Mouse (Mus musculus) liver, embryonic 15.5 days (tissue): Measurements from ENCODE around the gene Pde6c. TPM values are rescaled to one million over a fixed set of nuclear protein-coding genes. Genes with fewer than 3 reads are reported as not detected.

Source experiments
- ATAC-seq: fragments of 200-750 bp; cut with Nextera tagmentation; 2 replicates; pipeline ENCODE4 v1.8.0; 2017; ENCODE audit warnings: moderate number of reproducible peaks, mild to moderate bottlenecking, moderate library complexity; ENCODE audit not compliant: insufficient read depth
- H3K27ac ChIP-seq: fragments of 300-500 bp; sonication (generic); replicated peaks from 2 replicates; pipeline ENCODE4 v1.5.1; 2015; ENCODE audit warnings: mild to moderate bottlenecking, inconsistent platforms
- H3K27me3 ChIP-seq: fragments of 300-500 bp; sonication (generic); 2 replicates; pipeline ENCODE4 v1.6.1; 2015; ENCODE audit warnings: mild to moderate bottlenecking, inconsistent platforms
- H3K36me3 ChIP-seq: fragments of 300-500 bp; sonication (generic); replicated peaks from 2 replicates; pipeline ENCODE4 v1.6.1; 2015; ENCODE audit warnings: moderate library complexity, mild to moderate bottlenecking, inconsistent platforms
- H3K4me1 ChIP-seq: fragments of 300-500 bp; sonication (generic); replicated peaks from 2 replicates; pipeline ENCODE4 v1.6.1; 2015; ENCODE audit warnings: inconsistent platforms
- H3K4me2 ChIP-seq: fragments of 300-500 bp; sonication (generic); 2 replicates; pipeline ENCODE4 v1.6.1; 2015; ENCODE audit warnings: moderate library complexity, mild to moderate bottlenecking, inconsistent platforms
- H3K4me3 ChIP-seq: fragments of 300-500 bp; sonication (generic); replicated peaks from 2 replicates; pipeline ENCODE4 v1.5.1; 2015; ENCODE audit warnings: mild to moderate bottlenecking, inconsistent platforms
- H3K9ac ChIP-seq: fragments of 300-500 bp; sonication (generic); 2 replicates; pipeline ENCODE4 v1.6.1; 2015; ENCODE audit warnings: moderate library complexity, mild to moderate bottlenecking, inconsistent platforms
- H3K9me3 ChIP-seq: fragments of 300-500 bp; sonication (generic); replicated peaks from 2 replicates; pipeline ENCODE4 v1.6.1; 2016; ENCODE audit warnings: inconsistent platforms
- WGBS: fragments of 180-500 bp; shearing (Covaris S2); methylation state at CpG from one replicate; pipeline ENCODE4 v1.1.7; 2015; ENCODE audit warnings: mixed read lengths; ENCODE audit not compliant: insufficient replicate concordance; 5-methylcytosine and 5-hydroxymethylcytosine counted together
- polyA plus RNA-seq: library from polyadenylated mRNA; unstranded; fragments of >200 nt; fragmentation: Nextera tagmentation; extraction: Ambion mirVana; gene quantifications from 2 replicates; pipeline ENCODE4 v1.2.1, GENCODE M21; 2015

Pde6c gene
- polyA plus RNA-seq, 1 experiment from 2014 or later: 5.5 TPM

DNA sequence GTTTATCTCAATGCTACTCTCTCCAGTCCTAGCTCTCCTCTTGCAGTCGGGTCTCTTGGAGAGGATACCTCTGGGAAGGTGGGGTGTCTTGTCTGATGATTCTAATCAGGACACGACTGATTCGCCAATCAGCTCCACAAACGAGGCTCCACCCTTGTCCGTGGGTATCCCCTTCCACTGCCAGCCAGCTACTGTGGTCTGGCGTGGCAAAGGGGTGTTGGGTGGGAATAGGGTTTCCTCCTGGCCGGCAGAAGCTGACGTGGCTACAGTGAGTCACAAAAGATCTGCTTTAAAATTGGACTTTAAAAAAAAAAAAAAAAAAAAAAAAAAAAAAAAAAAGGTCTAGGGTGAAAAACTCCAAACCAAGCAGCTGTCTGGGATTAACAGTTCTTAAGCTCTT lies 21.5 kb upstream of the Pde6c start:
- Histone ChIP-seq H3K4me3 (no peak overlapping the region), H3K9me3 (no peaks in the 10 kb centered on the region), H3K9ac (no peak overlapping the region), H3K27me3 (no peaks in the 10 kb centered on the region), H3K4me2 (no peak overlapping the region), H3K36me3 (no peaks in the 10 kb centered on the region), H3K27ac (no peak overlapping the region), H3K4me1 (no peaks in the 10 kb centered on the region)
- 60% methylated on average over 8 of the region's 8 CpGs for WGBS
- no peak for ATAC-seq

DNA sequence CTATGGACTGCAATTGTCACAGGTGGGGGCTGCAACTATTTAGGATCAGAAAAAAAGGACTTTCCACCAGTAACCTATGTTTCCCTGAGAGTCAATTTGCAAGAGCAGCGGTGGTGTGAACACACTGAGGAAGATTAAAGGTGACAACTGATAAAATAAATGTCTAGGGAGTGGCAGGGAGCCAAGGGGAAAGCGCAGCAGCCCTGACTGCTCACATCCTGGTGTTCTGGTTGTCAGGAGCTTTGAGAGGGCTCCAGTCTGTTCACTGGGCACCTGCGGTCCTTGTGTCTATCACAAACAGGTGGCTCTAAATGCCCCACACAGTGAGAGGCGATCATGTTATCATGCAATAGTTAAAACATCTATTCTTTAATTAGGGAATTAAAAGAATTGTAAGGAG lies 20.0 kb upstream of the Pde6c start:
- Histone ChIP-seq H3K27ac (no peak overlapping the region), H3K9ac (no peak overlapping the region), H3K4me2 (no peak overlapping the region), H3K36me3 (no peaks in the 10 kb centered on the region), H3K27me3 (no peaks in the 10 kb centered on the region), H3K9me3 (no peaks in the 10 kb centered on the region), H3K4me3 (no peak overlapping the region), H3K4me1 (no peaks in the 10 kb centered on the region)
- WGBS: 47% methylated on average over 4 of the region's 4 CpGs
- ATAC-seq: no peak

DNA sequence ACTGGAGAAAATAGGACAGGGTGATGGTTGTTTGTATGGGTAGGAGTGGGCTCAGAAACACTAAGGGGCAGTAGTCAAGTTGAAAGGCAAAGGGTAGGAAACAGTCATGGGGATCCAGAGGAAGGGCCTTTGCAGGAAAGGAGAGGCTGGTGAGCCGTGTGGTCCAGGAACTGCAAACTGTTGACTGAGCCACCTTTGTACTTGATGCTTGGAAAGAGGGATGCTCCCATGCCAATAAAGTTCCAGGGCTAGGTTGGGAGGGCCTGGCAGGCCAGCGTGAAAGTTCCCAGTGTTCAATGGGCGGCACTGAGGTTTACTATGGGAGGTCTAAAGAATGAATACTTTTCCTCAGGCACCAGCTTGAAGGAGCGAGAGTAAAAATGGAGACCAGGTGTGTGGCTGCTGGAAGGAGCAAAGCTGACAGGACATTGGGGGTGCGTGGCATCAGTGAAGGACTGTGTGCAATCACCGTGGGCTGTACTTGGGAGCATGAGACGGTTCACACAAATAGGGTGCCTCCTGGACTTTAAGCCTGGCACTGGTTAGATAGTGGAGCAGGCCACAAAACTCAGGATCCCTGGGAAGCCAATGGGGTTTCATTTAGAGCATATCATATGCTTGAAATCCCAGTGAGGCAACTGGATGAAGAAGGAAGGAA lies 17.6 kb upstream of the Pde6c start:
- no peak overlapping the region for H3K4me2 ChIP-seq
- H3K27me3 ChIP-seq: no peaks in the 10 kb centered on the region
- ATAC-seq: no peak
- H3K36me3 ChIP-seq: no peaks in the 10 kb centered on the region
- no peak overlapping the region for H3K27ac ChIP-seq
- H3K4me1 ChIP-seq: no peaks in the 10 kb centered on the region
- H3K4me3 ChIP-seq: no peak overlapping the region
- H3K9ac ChIP-seq: no peak overlapping the region
- no peaks in the 10 kb centered on the region for H3K9me3 ChIP-seq
- 68% methylated on average over 7 of the region's 7 CpGs for WGBS

DNA sequence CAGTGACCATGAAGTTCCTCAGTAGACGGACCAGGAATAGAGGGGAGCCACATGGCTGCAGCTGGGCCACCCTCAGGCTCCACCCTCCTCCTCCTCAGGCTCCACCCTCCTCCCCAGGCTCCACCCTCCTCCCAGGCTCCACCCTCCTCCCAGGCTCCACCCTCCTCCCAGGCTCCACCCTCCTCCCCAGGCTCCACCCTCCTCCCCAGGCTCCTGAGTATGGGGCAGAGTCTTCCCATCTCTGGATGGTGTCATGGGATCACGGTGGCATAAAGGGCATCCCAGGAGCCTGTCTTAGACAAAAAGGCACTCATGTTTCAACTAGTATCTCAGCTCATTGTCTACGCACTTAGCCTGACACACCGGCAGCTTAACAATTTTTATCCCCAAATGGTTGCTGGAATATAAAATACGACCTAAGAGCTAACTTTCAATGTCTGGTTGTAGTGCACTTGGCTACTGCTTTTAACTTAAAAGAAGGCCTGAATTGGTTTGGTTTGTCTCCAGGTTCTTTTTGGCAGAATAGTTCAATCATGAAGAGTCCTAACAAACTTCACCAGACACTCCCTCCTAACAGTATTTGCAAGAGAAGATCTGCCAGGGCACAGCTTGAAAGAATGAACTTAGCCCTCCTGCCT lies 12.3 kb upstream of the Pde6c start:
- WGBS: 65% methylated on average over 5 of the region's 5 CpGs
- Histone ChIP-seq H3K27me3 (peaks cover 27% of the 10 kb centered on the region), H3K4me1 (no peaks in the 10 kb centered on the region), H3K9ac (no peak overlapping the region), H3K36me3 (no peaks in the 10 kb centered on the region), H3K4me2 (no peak overlapping the region), H3K4me3 (no peak overlapping the region), H3K9me3 (no peaks in the 10 kb centered on the region), H3K27ac (no peak overlapping the region)
- peak; percentile 10; the same call in 1 of the 2 replicates for ATAC-seq

DNA sequence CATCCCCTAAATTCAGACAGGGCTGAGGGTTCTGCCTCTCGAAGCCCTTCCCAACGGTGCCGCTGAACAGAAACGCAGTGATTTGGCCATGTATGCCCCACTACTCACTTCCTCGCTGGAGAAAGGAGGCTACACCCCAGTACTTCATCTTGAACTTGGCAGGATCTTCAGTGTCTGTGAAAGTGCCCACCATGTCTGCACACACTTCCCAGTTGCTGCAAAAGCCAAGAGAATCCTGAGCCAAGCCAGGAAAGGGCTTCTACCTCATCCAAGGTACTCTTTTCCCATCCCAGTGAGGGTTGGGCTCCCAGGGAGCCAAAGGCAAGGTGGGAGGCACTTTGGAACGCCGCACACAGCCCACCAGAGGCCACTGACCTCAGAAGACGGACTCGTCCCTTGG lies 8.7 kb upstream of the Pde6c start:
- ATAC-seq: no peak
- peak overlapping the region; percentile 52 for H3K4me3 ChIP-seq
- 15% methylated on average over 9 of the region's 9 CpGs for WGBS
- peak overlapping the region; percentile 25; the same call in 1 of the 2 replicates for H3K9ac ChIP-seq
- H3K4me2 ChIP-seq: peak overlapping the region; percentile 52; the same call in 1 of the 2 replicates
- peaks cover 3% of the 10 kb centered on the region; the same call in 1 of the 2 replicates for H3K4me1 ChIP-seq
- no peaks in the 10 kb centered on the region for H3K36me3 ChIP-seq
- no peaks in the 10 kb centered on the region for H3K9me3 ChIP-seq
- H3K27ac ChIP-seq: peak overlapping the region; percentile 61
- H3K27me3 ChIP-seq: peaks cover 36% of the 10 kb centered on the region

DNA sequence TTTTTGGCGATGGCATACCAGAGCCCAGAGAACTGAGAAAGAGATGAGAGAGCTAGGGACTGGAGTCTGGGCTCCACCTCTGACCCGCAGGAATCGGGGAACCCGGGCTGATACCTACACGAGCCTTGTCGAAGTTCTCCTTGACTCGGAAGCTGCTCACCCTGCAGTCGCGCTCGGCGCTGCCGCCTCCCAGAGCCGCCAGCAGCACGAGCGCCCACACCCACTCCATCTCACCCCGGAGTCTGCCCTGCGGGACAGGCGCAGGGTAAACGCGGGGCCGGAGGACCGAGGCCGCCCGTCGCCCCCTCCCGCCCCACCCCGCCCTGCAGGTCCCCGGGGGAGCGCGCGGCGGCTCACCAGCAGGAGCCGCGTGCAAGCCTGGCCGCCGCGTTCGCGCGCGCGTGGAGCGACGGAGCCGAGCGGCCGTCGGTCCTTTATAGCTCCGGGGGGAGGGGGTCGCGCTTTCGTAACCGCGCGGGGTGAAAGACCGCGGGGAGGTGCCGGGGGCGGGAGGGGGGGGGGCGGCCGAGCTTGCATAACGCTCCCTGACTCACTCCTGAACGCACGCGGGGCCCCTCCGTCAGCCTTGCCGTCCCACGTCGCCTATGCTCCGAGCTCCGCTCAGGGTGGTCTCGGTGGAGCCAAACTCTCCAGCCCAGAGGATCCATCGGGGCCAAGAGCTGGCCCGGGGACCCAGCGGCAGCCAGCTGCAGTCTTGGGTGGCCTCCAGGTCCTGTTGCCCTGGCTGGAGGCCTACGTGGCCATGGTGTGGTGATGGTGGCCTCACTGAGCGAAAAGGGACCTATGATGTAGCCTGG lies 8.0 kb upstream of the Pde6c start:
- Histone ChIP-seq H3K9ac (peak overlapping the region; percentile 25; the same call in 1 of the 2 replicates), H3K4me1 (peaks cover 3% of the 10 kb centered on the region; the same call in 1 of the 2 replicates), H3K4me2 (peak overlapping the region; percentile 52), H3K4me3 (peak overlapping the region; percentile 52), H3K9me3 (no peaks in the 10 kb centered on the region), H3K36me3 (no peaks in the 10 kb centered on the region), H3K27me3 (peaks cover 36% of the 10 kb centered on the region), H3K27ac (peak overlapping the region; percentile 88)
- ATAC-seq: peak; percentile 67
- 1% methylated on average over 73 of the region's 77 CpGs for WGBS

DNA sequence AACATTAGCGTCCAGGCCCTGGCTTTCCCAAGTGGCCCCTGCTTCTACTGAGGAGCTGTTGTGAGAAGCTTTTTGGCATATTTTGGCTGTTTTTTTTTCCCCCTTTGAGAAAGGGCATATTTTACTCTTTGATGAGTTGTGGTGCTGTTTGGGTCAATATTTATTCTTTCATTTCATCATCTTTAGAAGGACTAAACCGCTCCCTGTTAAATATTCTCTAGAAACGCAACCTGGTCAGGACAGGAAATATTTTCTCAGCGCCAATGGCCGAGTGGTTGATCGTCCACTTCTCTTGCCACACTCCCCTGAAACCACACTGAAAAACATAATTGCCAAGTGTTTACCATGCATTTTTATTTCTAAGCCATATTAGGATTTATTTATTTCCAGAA lies 7.4 kb upstream of the Pde6c start, which contains the start of gene Rbp4:
Rbp4 (minus strand) TSS at position 63 of the 392 bp plus-strand sequence.
- ATAC-seq: peak; percentile 29; the same call in 1 of the 2 replicates
- Histone ChIP-seq H3K27me3 (peaks cover 36% of the 10 kb centered on the region), H3K27ac (peak within 1 kb of the TSS; percentile 88), H3K4me2 (peak within 1 kb of the TSS; percentile 52), H3K4me3 (peak within 1 kb of the TSS; percentile 52), H3K9ac (peak within 1 kb of the TSS; percentile 25; the same call in 1 of the 2 replicates), H3K9me3 (no peaks in the 10 kb centered on the region), H3K4me1 (peaks cover 3% of the 10 kb centered on the region; the same call in 1 of the 2 replicates), H3K36me3 (no peaks in the 10 kb centered on the region)
- WGBS: 42% methylated on average over 6 of the region's 6 CpGs

DNA sequence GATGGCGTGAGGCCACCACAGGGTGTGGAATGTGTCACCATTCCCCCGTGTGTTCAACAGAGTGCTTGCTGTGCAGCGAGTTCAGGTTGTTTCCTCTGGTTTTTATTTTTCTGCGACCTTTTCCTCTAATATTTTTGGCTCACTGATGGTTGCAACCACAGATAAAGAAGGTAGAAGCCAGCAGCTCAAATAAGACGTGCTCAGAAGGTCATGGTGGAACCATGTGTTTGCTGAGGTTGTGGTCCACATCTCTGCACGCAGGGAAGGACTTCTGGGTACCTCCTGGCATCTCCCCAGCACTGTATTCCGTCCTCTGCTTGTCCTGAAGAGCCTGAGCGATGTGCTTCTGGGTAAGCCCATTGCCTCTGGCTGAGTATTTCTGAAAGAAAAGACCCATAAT lies 5.9 kb upstream of the Pde6c start:
- WGBS: 44% methylated on average over 8 of the region's 8 CpGs

DNA sequence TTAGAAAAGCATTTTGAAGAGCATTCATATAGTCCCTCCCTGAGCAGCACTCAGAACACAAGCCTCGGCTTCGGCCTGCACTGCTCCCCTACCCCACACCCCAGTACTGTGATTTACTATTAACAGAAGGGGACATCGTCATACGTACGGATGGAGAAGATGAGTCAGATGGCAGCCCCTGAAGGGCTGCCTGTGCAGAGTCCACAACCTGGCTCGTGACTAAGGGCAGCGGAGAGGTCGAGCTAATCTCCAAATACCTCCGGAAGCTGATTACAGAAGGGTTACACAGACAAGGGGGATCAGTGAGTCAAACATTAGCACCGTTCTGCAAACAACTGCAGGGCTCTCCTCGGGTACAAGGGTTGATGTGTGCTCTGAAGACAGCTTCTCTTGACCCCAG lies 1.4 kb downstream of the Pde6c start:
- H3K36me3 ChIP-seq: no peaks in the 10 kb centered on the region
- H3K4me1 ChIP-seq: peaks cover 19% of the 10 kb centered on the region
- H3K9ac ChIP-seq: no peak overlapping the region
- H3K9me3 ChIP-seq: no peaks in the 10 kb centered on the region
- peak overlapping the region; percentile 55; the same call in 1 of the 2 replicates for H3K27ac ChIP-seq
- no peak overlapping the region for H3K4me3 ChIP-seq
- H3K27me3 ChIP-seq: no peaks in the 10 kb centered on the region
- peak; percentile 82 for ATAC-seq
- no peak overlapping the region for H3K4me2 ChIP-seq
- WGBS: 56% methylated on average over 11 of the region's 11 CpGs

More for the DNA sequence above, 5.9 kb upstream of the Pde6c start:
- Histone ChIP-seq H3K9ac (no peak overlapping the region), H3K4me1 (peaks cover 3% of the 10 kb centered on the region; the same call in 1 of the 2 replicates), H3K9me3 (no peaks in the 10 kb centered on the region), H3K36me3 (no peaks in the 10 kb centered on the region), H3K4me3 (no peak overlapping the region), H3K27me3 (peaks cover 36% of the 10 kb centered on the region), H3K27ac (no peak overlapping the region), H3K4me2 (no peak overlapping the region)
- no peak for ATAC-seq

DNA sequence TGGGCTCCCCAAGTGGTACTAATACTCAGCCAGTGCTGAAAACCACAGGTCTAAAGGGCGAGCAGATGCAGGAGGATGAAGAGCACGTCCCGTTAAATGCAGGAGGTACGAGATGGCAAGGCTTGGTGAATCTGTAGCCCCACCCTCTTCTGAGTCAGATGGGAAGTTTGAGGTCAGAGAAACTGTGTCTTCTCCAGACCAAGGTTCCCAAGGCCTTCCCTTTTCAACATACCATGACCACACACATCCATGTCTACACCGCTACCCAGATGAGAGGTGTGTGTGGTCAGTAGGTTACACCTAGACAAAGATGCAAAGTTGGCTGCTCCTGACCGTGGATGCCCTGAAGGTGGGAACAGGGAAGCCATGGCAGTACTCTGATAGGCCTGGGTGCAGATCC lies 2.2 kb downstream of the Pde6c start:
- H3K27ac ChIP-seq: peak overlapping the region; percentile 55; the same call in 1 of the 2 replicates
- no peak overlapping the region for H3K4me3 ChIP-seq
- no peaks in the 10 kb centered on the region for H3K27me3 ChIP-seq
- ATAC-seq: no peak
- no peak overlapping the region for H3K9ac ChIP-seq
- H3K9me3 ChIP-seq: no peaks in the 10 kb centered on the region
- no peak overlapping the region for H3K4me2 ChIP-seq
- H3K4me1 ChIP-seq: peaks cover 19% of the 10 kb centered on the region
- WGBS: 43% methylated on average over 6 of the region's 6 CpGs
- no peaks in the 10 kb centered on the region for H3K36me3 ChIP-seq
